Mouse (Mus musculus): ENCODE results near the gene Shq1.

Shq1 gene

DNA sequence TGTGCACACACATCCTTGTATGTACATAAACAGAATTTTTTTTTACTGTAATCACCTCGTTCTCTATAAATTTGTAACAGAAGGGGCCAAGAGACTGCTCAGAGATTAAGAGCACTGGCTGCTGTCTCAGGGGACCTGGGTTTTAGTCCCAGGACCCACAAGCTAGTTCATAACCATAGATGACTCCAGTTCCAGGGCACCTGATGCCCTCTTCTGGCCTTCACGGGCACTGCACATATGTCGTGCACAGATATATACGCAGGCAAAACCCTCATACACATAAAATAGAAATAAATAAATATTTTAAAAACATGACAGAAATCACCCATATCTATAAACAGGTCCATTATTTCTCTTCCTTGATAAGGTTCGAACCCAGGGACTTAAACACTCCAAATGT, 143.0 kb downstream of the Shq1 start:
- DNase-seq: no peak

DNA sequence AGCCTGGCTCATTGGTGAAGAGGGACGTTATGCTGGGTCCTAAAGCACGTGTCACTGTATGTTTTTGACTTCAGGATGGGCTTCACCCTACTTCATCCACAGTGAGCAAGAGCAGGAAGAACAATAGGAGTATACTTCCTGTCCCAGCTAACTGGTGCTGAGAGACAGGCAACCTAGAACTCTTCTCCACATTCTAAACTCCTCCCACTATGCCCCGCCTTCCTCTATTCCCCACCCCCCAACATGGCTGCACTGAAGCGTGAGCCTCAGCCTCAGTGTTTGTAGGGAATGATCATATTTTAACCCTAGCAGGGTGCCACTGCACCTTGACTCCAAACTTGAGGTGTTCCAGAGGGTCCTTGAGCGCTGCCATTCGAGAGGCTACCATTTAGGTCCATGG, 143.8 kb downstream of the Shq1 start:
- DNase-seq: no peak

DNA sequence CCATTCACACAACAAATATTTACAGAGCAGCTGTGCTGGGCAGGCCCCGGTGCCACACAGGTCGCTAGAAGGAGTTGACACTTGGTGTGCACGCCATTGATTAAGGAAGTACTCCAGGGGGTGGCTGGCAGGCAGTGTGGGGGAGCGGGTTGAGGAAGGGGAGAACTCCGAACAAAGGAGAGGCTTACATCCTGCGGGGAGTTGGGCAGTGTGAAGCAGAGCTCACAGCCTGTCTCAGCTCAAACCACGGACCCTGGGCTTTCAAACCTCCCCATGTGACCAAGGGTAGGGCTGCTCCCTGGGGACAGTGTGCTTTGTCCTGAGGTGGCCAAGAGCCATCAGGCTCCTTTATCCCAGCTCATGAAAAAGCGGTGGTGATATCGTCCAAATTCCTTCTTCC, 144.9 kb downstream of the Shq1 start:
- DNase-seq: no peak

DNA sequence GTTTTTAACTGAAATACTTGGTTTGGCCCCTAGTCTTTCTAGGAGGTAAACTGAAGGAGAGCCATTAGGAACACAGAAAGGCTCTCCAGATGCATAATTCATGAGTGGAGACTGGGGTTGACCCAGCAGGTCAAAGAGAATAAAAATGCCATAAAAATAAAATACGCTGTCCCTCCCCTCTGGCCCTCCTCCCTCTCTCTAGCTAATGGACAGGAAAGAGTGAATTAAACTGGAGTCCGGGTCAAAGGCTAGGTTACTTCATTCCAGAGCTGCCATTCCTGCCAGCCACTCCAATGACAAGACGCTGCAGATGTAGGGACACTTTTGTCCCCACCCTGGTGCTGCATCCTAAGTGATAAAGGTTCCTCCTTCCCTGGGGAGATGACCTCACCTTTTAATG, 145.5 kb downstream of the Shq1 start:
- no peak for DNase-seq

DNA sequence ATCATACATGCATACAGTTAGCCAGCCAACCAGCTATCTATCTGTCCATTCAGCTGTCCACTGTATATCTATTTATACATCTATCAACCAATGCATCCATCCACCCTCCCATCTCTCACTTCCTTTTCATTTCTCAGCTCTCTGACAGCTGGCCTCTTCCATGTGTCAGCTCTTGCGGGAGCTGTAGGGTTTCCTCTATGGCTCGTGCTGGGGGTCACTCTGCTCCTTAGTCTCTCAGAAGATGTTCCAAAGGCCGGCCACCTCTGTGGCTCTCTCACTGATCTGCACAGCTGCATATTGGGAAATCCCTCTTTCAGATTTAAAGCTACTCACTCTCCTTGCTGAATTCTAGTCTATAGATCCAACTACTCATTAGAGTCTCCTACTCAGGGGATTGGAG, 148.5 kb downstream of the Shq1 start:
- DNase-seq: no peak

DNA sequence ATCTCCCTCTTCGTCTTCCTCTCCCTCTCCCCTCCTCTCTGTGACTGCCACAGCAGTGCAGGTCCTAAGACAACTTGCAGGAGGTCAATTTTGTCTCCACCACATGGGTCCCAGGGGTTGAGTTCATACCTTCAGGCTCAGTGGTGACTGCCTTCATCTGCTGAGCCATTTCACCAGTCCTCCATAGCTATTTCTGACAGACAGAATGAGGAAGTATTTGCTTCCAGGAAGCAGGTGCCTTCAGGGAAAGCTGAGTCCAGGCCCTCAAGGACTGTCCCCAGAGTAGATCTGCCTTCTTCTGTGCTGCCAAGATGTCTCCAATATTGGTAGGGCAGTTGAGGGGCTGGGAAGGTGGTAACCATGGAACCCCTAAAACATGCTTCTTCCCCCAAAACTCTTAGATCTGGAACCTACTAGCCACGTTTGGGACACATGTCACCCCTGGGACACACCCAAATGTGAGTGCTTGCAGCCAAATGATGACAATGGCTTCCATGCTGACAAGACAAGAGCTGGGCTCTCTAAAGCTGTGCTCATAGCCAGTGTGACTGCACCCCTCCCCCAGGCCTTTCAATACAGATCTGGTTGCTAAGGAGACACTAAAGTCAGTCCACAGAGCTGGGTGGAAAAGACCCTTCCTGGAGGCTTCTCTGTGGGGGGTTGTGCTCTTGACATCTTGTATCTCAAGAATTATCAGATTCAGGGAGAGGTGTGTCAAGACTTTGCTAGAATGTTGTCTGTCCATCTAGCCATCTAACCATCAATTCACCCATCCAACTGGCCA, 149.2 kb downstream of the Shq1 start:
- no peak for DNase-seq

DNA sequence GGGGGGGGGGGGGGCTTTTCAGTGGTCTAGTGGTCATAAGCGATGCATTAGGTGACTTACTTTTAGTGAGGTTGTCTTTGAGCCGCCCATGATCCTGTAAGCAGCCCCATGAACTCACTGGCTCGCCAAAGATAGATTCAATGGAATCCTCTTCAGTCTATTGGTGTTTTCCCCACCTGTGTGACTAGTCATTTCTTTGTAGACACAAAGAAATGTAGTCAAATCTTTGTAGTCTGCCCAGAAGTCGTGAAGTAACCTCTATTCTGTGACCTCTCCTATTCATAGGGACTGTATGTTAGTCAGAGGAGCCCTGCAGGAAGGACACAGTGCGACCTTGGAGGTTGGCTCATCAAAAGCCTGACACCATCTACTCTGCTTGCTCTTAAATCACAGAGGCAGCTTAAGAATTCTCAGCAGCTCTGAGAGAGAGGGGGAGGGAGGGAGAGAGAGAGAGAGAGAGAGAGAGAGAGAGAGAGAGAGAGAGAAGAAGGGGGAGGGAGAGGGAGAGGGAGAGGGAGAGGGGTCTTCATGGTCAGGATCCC, 150.3 kb downstream of the Shq1 start:
- DNase-seq: no peak

DNA sequence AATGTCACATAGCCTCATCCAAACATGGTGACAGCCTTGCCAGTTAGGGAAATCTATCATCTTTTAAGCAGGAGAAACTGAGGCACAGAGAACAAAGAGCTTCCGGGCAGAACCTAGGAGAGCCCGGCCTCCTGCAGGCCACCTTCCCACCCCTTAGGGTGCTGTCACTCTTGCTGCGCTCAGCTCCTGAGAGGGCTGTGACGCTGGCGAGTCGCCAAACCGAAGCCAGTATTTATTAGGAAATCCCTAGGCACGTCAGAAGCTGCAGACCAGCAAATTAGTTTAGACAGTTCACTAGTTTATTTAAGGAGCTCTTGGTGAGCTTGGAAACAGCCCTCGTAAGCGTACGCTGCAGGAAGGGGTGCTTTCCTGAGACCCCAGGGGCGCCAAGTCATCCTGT, 151.1 kb downstream of the Shq1 start:
- DNase-seq: no peak
